Mouse (Mus musculus): ENCODE results near the gene Lipe.

DNA sequence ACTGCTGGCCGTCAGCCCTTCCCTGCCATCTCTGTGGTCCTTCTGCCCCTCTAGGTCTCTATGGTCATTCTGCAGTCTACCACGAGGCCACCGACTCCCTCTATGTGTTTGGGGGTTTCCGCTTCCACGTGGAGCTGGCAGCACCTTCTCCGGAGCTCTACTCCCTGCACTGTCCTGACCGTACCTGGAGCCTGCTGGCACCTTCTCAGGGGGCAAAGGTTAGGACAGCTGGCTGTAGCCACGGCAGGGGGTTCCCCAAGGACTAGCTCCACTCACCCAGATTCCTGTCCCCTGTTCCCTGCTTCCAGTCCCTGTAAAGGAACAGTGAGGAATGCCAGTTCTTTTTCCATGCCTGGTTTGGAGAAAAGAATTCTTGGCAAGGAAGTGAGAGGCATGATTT is 49.6 kb downstream of the Lipe start:
- TF ChIP-seq CTCF (IDR thresholded peaks at IDR 0.05) (no peak), EP300 (IDR thresholded peaks at IDR 0.05) (no peak)

Data from lung, postnatal 0 days (tissue).